Mouse (Mus musculus) limb, embryonic 14.5 days (tissue): ENCODE measurements around the gene Msh5. TPM values are rescaled to one million over a fixed set of nuclear protein-coding genes. Genes with fewer than 3 reads are reported as not detected.

Experiments
- ATAC-seq: fragments of 200-750 bp; cut with Nextera tagmentation; 2 replicates; pipeline ENCODE4 v1.8.0; 2017; ENCODE audit warnings: low read depth, moderate number of reproducible peaks, moderate TSS enrichment; ENCODE audit not compliant: low FRiP score
- DNase-seq: peaks from one replicate; pipeline ENCODE4 v3.0.0-alpha.2; 2015; ENCODE audit warnings: low spot score
- H3K27ac ChIP-seq: fragments of 300-500 bp; sonication (generic); replicated peaks from 2 replicates; pipeline ENCODE4 v1.5.1; 2014; ENCODE audit warnings: low read depth, mild to moderate bottlenecking, low read length, moderate library complexity, mixed read lengths
- H3K27me3 ChIP-seq: fragments of 300-500 bp; sonication (generic); 2 replicates; pipeline ENCODE4 v1.6.1; 2014; ENCODE audit warnings: low read length, mixed read lengths; ENCODE audit not compliant: control insufficient read depth, insufficient read depth
- H3K36me3 ChIP-seq: fragments of 300-500 bp; sonication (generic); 2 replicates; pipeline ENCODE4 v1.6.1; 2014; ENCODE audit warnings: mild to moderate bottlenecking, low read length, moderate library complexity, mixed read lengths; ENCODE audit not compliant: control insufficient read depth, insufficient read depth
- H3K4me1 ChIP-seq: fragments of 300-500 bp; sonication (generic); 2 replicates; pipeline ENCODE4 v1.6.1; 2014; ENCODE audit warnings: antibody characterized with exemption, low read length, mixed read lengths; ENCODE audit not compliant: control insufficient read depth, insufficient read depth
- H3K4me2 ChIP-seq: fragments of 300-500 bp; sonication (generic); replicated peaks from 2 replicates; pipeline ENCODE4 v1.6.1; 2014; ENCODE audit warnings: low read depth, mild to moderate bottlenecking, low read length, moderate library complexity; ENCODE audit not compliant: severe bottlenecking
- H3K4me3 ChIP-seq: fragments of 300-500 bp; sonication (generic); replicated peaks from 2 replicates; pipeline ENCODE4 v1.5.1; 2014; ENCODE audit warnings: low read length
- H3K9ac ChIP-seq: fragments of 300-500 bp; sonication (generic); 2 replicates; pipeline ENCODE4 v1.6.1; 2014; ENCODE audit warnings: mild to moderate bottlenecking, low read depth, low read length, moderate library complexity; ENCODE audit not compliant: severe bottlenecking
- H3K9me3 ChIP-seq: fragments of 300-500 bp; sonication (generic); 2 replicates; pipeline ENCODE4 v1.6.1; 2016; ENCODE audit warnings: low read length; ENCODE audit not compliant: control insufficient read depth
- POLR2A ChIP-seq: fragments of 200-500 bp; IDR thresholded peaks from 2 replicates; pipeline ENCODE4 v1.8.0; 2012; ENCODE audit warnings: inconsistent platforms, mild to moderate bottlenecking, moderate library complexity, borderline replicate concordance; ENCODE audit not compliant: insufficient read depth, insufficient read length; ENCODE audit errors: extremely low read depth
- WGBS: fragments of 180-500 bp; shearing (Covaris S2); extraction: QIAGEN DNeasy Blood & Tissue Kit; methylation state at CpG from one replicate; pipeline ENCODE4 v1.1.7; 2014; 5-methylcytosine and 5-hydroxymethylcytosine counted together
- polyA plus RNA-seq, 2 experiments: library from polyadenylated mRNA; depleted of rRNA in 1 of 2; stranded (reverse) in 1 of 2; unstranded in 1 of 2; fragments of >200 nt; fragmentation: Nextera tagmentation in 1 of 2; extraction: Ambion mirVana in 1 of 2; gene quantifications; 2 replicates each; pipeline versions ENCODE4 v1.2.1 to v1.2.3; 2012 to 2014

The Msh5 gene
- polyA plus RNA-seq, 2 experiments = 3.5 to 6.4 TPM

DNA sequence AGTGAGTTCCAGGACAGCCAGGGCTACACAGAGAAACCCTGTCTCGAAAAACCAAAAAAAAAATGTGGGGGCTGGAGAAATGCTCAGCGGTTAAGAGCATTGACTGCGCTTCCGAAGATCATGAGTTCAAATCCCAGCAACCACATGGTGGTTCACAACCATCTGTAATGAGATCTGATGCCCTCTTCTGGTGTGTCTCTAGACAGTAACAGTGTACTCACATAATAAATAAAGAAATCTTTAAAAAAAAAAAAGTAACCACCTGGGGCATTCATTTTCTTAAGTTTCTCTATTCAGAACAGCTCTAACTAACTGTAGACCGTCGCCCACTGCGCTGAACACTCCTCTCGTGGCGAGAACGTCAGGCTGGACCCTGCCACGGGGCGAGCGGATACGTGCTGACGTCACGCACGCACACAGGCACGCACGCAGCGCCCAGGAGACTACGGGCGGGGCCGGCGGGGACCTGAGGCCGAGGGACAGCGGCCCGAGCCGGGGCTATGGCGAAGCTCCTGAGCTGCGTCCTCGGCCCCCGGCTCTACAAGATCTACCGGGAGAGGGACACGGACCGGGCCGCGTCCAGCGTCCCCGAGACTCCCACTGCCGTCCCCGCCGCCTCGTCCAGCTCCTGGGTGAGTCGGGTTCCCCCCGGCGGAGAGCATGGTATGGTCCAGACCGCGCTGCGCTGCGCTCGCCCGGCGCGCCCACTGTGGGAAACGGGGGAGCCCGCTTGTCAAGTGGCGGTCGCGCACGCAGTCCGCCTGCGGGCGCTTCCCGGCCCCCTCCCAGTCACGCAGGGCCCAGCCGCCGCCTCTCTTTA lies 42.5 kb upstream of the Msh5 start, which contains the start of gene Abhd16a:
Abhd16a (plus strand) TSS at position 439 of the 820 bp plus-strand sequence.
- no peaks in the 10 kb centered on the region for H3K27me3 ChIP-seq
- DNase-seq (peak; percentile 91), ATAC-seq (peak; percentile 98)
- H3K4me2 ChIP-seq = peak within 1 kb of the TSS; percentile 64
- 3% methylated on average over 62 of the region's 67 CpGs for WGBS
- no peak for TF ChIP-seq POLR2A
- peak within 1 kb of the TSS; percentile 92 for H3K9ac ChIP-seq
- H3K36me3 ChIP-seq = peaks cover 33% of the 10 kb centered on the region
- peak within 1 kb of the TSS; percentile 69 for H3K4me3 ChIP-seq
- no peaks in the 10 kb centered on the region for H3K9me3 ChIP-seq
- H3K27ac ChIP-seq = peak within 1 kb of the TSS; percentile 97
- H3K4me1 ChIP-seq = peaks cover 9% of the 10 kb centered on the region

DNA sequence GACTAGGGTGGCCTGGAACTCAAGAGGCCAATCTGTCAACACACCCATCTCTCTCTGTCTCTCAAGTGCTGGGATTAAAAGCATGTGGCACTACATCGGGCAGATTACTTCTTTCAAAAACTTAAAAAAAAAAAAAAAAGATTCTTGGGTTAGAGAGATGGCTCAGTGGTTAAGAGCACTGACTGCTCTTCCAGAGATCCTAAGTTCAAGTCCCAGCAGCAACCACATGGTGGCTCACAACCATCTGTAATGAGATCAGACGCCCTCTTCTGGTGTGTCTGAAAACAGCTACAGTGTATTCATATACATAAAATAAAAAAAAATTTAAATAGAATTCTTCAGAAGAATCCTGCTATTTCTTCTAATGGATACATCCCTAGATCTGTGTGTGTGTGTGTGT lies 41.6 kb upstream of the Msh5 start:
- Histone ChIP-seq H3K4me1 (peaks cover 9% of the 10 kb centered on the region), H3K36me3 (peaks cover 25% of the 10 kb centered on the region), H3K27me3 (no peaks in the 10 kb centered on the region), H3K4me2 (no peak overlapping the region), H3K4me3 (no peak overlapping the region), H3K9ac (no peak overlapping the region), H3K9me3 (no peaks in the 10 kb centered on the region), H3K27ac (no peak overlapping the region)
- DNase-seq = no peak
- WGBS = 48% methylated on average over 2 of the region's 2 CpGs
- no peak for TF ChIP-seq POLR2A
- ATAC-seq = no peak

GRCm38 (mm10) chr17:35085208-35085865 lies 38.8 kb upstream of the Msh5 start, which contains the start of gene Ly6g6f:
Gene Ly6g6f (minus strand): TSS chr17:35085610.
- 70% methylated on average over 7 of the region's 7 CpGs for WGBS
- Histone ChIP-seq H3K4me1 (peaks cover 5% of the 10 kb centered on the region), H3K27ac (no peak within 1 kb of the TSS), H3K27me3 (no peaks in the 10 kb centered on the region), H3K9me3 (no peaks in the 10 kb centered on the region), H3K36me3 (no peaks in the 10 kb centered on the region), H3K4me2 (no peak within 1 kb of the TSS), H3K9ac (no peak within 1 kb of the TSS), H3K4me3 (no peak within 1 kb of the TSS)
- ATAC-seq (no peak), DNase-seq (no peak)
- no peak for TF ChIP-seq POLR2A

GRCm38 (mm10) chr17:35083929-35084497 lies 37.5 kb upstream of the Msh5 start:
- H3K27ac ChIP-seq = no peak overlapping the region
- no peaks in the 10 kb centered on the region for H3K27me3 ChIP-seq
- TF ChIP-seq POLR2A = no peak
- DNase-seq (no peak), ATAC-seq (no peak)
- no peaks in the 10 kb centered on the region for H3K9me3 ChIP-seq
- no peak overlapping the region for H3K4me2 ChIP-seq
- no peaks in the 10 kb centered on the region for H3K36me3 ChIP-seq
- no peak overlapping the region for H3K9ac ChIP-seq
- H3K4me3 ChIP-seq = no peak overlapping the region
- H3K4me1 ChIP-seq = no peaks in the 10 kb centered on the region
- 83% methylated on average over 3 of the region's 3 CpGs for WGBS

- peaks cover under 1% of the 10 kb centered on the region; the same call in 1 of the 2 replicates for H3K4me1 ChIP-seq
- no peak overlapping the region for H3K4me3 ChIP-seq
- no peak overlapping the region for H3K4me2 ChIP-seq
- ATAC-seq (no peak), DNase-seq (no peak)
- H3K9me3 ChIP-seq = no peaks in the 10 kb centered on the region
- 80% methylated on average over 16 of the region's 16 CpGs for WGBS
- H3K27me3 ChIP-seq = no peaks in the 10 kb centered on the region
- no peak overlapping the region for H3K27ac ChIP-seq
- TF ChIP-seq POLR2A = no peak
- H3K36me3 ChIP-seq = no peaks in the 10 kb centered on the region
- H3K9ac ChIP-seq = no peak overlapping the region
Measured at GRCm38 (mm10) chr17:35082841-35083576, 36.5 kb upstream of the Msh5 start.
